Mouse (Mus musculus): Measurements from ENCODE around the gene Fbxo2. TPM values are rescaled to one million over a fixed set of nuclear protein-coding genes. Genes with fewer than 3 reads are reported as not detected.
"Not testable (repeated sequence)": the region's sequence is repeated elsewhere in the genome, so short reads cannot be mapped to it uniquely, and the experiment has no call there.

Gene Fbxo2
- 100 to 1,000 TPM; 109 to 123 (median 113) TPM for total RNA-seq (2022)

DNA sequence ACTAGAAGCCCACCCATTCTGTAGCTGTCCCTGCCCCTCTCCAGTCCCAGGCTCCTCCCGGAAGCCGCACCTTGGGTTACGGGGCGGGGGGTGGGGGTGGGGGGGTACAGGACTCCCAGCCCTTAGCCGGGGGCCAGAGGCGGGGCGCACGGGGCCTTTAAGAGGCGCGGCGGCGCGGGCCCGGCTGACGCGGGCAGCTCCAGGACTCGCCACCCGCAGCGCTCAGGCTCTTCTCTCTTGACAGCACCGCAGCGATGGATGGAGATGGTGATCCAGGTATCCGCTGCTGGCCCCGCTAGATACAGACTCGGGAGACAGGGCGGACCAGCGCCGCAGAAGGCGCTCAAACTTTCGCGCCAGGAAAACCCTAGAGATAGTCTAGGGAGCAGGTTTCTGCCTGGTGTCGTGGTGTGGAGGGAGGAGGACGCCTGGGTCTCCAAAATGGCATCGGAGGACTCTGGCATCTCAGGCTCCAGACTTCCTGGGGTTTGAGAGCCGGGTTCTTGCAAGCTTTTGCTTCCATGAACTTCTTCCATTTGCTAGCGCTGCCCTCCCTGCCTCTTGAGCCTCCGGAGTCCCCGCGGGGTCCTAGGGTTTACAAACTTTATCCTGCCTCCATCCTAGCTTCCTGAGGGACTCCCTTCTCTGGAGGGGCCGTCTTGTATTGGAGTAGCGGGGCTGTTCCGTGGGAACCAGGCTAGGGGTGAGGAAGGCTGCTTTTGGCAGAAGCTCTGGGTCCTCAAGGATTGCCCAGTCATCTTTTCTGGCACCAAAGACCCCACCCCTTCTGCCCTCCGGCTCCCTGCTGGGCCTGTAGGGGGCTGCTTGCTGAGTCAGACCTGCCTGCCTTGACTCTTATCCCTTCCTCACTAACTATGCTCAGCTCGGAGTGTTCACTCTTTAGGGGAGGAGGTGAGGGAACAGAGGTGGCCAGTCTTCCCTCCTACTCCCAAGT, at the start of gene Fbxo2, which contains the start of gene Fbxo44:
Gene Fbxo2 (plus strand): TSS at position 186 of the 955 bp plus-strand sequence.
Gene Fbxo44 (minus strand): TSS at position 47 of the 955 bp plus-strand sequence.
- peak; percentile 58 to 67 for DNase-seq (ENCODE audit: low spot score in 2 of 2)

DNA sequence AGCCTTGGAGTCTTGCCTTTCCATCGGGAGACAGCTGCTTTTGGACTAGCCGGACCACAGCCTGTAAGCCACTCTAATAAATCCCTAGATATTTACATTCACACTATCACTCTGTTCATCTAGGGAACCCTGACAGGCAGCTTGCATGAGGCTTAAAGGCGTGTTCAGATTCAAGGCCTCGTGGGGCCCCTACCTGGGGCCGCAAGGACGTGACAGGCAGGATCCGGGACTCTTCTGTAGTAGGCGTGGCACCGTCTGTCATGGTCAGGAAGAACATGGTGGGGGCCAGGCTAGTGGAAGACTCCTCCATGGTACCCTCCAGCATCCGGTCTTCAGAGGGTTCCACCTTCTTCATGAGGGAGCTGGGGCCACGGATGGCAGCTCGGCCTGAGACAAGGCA, 47.9 kb upstream of the Fbxo2 start:
- DNase-seq (ENCODE audit: low spot score in 2 of 2) = no peak

DNA sequence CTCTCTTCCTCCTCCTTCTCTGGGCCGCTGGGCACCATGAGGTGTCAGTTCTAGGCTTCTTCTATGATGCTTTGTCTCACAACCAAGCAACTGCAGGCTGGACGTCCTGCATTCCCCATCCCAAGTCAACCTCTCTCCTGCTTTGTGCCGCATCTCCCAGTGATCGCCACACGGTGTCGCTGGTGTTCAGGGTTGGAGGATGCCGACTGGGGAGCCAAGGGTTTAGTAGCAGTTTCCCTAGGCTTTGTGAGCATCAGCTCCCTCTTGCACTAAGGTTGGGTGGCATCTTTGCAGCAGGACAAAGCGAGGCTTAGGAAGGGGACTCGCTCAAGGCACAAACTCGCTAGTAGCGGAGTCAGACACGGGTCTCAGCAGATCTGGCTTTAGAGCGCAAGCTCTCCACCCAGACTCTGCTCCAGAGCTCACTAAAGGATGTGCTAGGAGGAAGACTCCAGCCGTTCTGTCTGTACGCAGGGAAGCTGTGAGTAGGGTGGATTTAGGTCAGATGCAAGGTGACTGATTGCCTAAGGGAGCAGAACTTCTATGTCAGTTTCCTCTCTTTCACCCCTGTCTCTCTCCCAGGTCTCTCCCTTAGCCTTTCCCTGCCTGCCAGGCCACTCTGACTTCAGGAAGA, 45.5 kb upstream of the Fbxo2 start:
- DNase-seq (ENCODE audit: low spot score in 2 of 2) = peak in 1 of 2 experiments; percentile 75

DNA sequence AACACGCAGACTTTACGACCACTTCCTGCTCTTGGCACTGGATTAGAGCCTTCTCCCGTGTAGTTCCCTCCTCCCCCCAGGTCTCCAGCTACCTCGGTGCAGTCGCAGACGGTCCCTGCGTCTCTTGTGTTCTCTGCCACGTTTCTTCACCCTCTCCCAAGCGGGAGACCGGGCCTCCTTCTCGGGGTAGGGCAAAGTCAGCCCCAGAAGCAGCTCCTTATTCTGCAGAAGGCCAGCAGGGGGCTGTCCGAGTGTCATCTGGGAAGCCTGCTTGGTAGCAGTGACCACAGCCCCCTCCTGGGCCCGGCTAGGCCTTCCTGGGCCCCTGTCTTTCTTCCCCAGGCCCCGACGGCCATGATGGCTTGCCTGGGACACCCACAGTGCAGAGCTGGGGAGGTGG, 45.0 kb upstream of the Fbxo2 start:
- no peak for DNase-seq (ENCODE audit: low spot score in 2 of 2)

DNA sequence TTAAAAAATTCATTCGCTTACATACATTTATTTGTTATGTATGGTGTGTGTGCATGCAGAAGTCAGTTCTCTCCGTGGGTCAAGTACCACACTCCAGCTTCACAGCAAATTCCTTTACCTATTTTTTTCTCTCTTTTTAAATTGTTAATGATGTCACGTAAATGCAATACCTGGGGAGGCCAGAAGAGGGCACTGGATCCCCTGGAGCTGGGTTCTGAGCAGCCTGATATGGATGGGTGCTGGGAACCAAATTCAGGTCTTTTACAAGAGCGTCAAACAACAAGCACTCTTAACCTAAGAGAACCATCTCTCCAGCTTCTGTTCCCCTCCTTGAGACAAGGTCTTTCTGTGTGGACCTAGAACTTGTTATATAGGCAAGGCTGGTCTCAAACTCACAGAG, 43.8 kb upstream of the Fbxo2 start:
- no peak for DNase-seq (ENCODE audit: low spot score in 2 of 2)

DNA sequence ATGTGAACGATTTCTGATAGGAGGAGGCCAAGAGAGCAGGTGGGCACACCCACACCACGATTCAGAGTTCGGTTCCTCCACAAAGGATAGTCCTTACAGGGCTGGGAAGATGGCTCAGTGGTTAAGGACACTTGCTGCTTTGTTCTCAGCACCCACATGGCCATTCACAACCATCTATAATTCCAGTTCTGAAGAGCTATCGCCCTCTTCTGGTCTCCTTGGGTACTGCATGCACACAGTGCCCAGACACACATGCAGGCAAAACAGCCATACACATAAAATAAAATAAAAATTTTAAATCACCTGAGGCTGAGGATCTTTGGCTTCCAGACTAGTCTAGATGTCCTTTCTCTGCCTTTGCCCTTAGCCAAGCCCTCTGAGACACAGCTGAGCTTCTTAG, 43.0 kb upstream of the Fbxo2 start:
- no peak for DNase-seq (ENCODE audit: low spot score in 2 of 2)

DNA sequence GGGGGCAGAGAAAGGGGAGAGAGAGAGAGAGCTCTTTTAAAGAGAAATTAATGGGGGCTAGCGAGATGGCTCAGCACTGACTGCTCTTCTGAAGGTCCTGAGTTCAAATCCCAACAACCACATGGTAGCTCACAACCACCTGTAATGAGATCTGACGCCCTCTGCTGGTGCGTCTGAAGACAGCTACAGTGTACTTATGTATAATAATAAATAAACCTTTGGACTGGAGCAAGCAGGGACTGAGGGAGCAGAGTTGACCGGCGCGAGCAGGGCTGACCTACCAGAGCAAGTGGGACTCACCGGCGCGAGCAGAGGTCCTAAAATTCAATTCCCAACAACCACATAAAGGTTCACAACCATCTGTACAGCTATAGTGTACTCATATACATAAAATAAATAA, 40.8 kb upstream of the Fbxo2 start:
- DNase-seq (ENCODE audit: low spot score in 2 of 2) = not testable (repeated sequence)

DNA sequence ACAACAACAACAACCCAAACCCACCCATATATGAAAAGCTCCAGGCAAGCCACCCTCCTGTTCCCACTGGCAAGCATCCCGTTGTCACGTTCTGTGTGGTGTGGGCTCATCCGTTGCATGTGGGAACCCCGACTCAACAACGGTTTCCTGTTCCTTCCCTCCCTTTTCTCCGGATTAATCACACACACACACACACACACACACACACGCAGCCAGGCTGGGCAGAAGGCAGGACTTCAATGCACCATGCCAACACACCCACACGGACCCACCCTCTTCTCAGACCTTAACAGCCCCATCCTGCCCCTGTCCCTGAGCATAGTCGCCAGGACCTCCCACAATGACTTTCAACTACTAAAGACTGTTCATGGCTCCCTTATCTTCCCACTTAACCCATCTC, 39.9 kb upstream of the Fbxo2 start:
- no peak for DNase-seq (ENCODE audit: low spot score in 2 of 2)

DNA sequence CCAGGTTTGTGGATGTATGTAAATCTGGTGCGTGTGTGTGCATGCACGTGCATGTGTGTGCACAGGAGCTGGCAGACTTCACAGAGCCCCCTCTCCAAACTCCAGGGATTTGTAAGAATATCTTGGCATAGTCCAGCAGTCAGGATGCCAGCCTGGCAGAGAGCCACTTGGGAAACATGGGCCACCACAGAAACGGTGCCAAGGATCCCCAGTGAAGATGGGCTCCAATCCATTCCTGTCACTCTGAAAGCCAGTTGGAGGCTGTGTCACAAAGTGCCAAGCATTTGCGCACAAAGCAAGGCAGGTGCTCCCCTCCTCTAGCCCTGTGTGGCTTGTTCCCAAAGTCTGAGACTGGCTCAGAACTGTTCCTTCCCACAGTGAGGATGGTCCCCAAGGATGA, 39.1 kb upstream of the Fbxo2 start:
- DNase-seq (ENCODE audit: low spot score in 2 of 2) = no peak

DNA sequence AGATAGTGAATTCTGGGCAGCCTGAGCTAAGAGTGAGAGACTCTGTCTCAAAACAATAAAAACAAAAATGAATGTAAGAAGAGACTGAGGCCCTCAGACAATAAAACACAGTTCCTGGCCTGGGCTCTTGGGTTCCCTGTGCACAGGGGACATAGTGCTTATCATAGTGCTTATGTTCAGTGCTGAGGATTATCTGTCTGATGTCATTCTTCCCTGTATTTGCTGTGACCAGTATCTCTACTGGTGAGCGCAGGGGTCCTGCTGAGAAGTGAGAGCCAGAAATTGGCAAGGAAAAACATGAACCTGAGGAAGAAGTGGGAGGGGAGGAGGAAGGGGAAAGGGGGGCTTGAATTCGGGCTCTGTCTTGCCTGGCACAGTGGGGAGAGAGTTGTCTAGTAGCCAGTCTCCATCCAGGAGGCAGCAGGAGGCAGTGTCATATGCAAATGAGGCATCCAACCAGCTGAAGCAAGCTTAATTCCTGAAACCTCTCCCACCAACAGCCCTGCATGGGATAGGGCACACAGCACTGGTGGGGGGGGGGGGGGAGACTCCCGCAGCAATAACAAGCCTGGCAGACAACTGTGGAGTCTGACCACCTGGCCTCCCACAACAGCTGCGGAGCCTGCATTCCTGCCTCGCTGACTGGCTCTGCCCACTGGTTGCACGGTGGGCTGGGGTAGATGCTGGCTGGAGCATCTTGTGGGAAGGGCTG, 38.3 kb upstream of the Fbxo2 start:
- no peak for DNase-seq (ENCODE audit: low spot score in 2 of 2)

DNA sequence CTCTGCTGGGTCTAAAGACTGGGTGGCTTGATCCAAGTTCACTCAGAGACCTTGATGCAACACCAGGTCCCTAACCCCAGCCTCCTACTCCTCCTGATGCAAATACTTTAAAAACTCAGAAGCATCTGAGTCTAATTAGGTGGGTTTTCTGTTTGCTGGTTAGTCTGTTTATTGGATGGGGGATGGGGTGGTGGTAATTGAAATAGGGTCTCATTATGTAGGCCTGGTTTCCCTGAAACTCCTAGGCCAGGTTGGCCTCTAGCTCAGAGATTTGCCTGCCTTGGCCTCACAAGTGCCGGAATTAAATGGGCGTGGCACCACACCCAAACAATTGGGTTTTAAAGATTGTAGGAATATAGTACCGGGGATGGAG, 37.7 kb upstream of the Fbxo2 start:
- DNase-seq (ENCODE audit: low spot score in 2 of 2) = no peak

DNA sequence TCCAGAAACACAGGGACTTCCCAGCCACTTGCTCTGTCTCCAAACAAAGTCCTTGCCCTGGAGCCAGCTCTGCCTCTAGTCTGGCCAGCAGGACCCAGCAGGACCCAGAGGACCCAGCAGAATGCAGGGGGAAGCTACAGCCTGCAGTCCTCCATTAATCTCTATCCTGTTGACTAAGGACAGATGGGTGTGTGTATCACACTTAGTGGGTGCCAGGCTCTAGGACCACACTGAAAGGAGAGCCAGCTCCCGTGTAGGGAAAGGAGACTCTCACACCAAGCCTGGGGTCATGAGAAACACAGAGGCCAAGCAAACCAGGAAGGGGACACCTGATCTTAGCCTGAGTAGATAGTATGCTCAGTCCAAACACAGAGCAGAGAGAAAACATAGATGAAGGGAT, 32.2 kb upstream of the Fbxo2 start:
- no peak for DNase-seq (ENCODE audit: low spot score in 2 of 2)

DNA sequence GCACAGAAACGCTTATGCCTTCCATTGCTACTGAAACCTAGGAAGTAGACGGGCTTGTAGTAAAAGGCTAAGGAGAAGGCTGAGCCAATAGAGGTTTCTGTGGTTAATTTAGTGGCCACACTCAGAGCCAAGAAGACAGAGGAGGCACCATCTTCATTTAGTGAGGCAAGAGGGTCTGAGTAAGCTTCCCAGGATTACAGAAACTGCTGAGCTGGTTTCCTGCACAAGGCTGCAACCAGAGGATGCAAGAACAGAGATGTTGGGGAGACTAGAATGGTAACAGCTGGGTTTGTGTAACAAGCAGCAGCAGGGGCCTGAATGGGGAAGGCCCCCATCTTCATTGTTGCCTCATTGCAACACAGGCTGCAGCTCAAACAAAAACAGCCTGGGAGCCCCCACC, 31.7 kb upstream of the Fbxo2 start:
- DNase-seq (ENCODE audit: low spot score in 2 of 2) = no peak

DNA sequence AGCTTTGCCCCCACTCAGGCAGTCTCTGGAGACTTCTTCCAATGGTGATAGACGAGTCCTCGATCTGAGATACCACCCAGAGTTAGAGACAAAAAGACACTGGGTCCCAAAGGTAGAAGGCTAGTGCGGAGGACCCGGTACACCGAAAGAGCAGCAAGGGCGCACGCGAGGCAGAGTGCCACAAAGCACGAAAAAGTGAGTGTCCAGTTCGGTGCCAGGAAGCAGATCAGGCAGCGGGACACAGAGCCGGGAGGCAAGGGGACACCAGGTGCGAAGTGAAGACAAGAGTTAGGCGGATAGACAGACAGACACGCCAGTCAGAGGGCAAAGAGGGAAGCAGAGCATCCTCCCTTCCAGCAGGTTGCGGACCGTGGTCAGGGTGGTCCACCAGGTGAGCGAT, 30.3 kb upstream of the Fbxo2 start, which contains the start of gene Mad2l2:
Gene Mad2l2 (plus strand): TSS at position 252 of the 400 bp plus-strand sequence.
- DNase-seq (ENCODE audit: low spot score in 2 of 2) = no peak

DNA sequence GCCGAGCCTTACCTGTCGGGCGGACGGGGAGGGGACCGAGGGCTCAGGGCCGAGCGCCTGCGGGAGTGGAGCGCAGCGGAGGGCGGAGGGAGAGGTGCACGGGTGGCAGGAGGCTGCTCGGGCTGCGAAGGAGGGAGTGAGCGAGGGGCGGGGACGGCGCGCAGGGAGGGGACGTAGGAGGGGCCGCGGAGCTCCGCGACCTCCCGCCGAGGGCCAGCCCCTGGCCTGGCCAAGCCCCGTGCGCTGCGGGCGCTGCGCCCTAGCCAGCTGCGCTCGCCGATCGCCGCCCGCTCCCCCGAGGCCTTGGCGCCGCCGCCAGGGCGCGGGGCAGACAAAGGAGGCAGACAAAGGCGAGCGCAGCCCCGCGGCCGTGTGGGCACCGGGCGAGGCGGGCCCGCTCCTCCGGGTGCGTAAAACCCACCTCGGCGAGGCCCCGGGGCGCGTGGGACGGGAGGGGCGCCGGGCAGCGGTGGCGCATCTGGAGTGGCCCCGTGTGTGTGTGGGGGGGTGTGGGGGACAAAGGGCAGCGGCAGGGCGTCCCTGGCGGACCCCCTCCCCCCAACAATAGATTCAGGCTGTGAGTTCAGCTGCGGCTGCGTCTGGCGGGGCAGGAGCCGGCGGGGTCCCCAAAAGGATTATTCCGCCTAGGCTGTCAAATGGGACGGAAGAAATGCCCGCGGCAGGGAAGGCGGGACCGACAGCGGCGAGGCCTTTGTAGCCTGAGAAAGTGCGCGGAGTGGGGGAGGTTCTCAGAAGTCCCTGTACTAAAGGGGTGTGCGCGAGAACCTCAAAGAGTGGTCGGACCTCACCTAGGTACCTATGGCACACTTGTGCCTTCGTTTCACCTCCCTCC, 29.6 kb upstream of the Fbxo2 start, which contains the start of gene Draxin:
Gene Draxin (minus strand): TSS at position 138 of the 853 bp plus-strand sequence.
- DNase-seq (ENCODE audit: low spot score in 2 of 2) = no peak

DNA sequence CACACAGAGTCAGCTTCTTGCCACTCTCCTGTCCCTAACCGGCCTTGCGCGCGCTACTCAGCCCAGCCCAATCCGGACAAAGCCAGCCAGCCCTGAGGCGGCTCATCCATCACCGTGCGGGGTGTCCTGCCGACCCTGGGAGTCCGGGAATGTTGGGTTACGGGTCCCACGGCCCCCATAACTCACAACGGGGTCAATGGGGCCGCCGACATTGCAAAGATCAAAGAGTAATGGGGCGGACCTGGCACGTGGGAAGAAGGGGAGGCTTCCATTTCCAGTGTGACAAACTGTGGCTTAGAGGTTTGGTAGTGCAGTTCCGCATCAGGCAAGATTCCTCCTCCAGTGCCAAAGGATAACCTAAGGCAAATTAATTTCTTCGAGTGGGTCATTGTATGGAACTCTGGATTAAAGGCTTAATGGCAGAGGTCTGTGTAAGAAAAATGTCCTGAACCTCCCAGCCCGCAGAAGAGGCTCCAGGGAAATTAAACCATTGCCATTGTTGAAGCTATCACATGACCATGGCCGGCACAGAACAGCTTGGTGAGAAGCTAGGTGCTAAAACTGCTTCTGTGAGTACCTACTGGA, 28.8 kb upstream of the Fbxo2 start:
- DNase-seq (ENCODE audit: low spot score in 2 of 2) = no peak

DNA sequence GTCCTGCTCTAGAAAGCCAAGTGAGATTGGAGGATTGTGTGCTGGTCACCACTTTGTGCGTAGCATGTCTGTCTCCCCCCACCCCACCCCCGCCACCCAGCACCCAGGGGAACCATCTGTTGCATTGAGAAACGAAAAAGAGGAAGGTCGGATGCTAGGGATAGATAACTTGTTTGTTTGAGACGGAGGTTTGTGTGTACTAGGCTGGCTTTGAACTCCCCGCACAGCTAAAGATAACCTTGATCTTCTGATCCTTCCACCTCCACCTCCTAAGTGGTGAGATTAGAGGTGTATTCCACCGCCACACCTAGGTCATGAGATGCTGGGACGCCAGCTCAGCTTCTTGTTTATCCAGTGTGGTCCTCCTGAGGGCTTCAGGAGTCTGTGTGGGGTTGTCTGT, 25.4 kb upstream of the Fbxo2 start:
- DNase-seq (ENCODE audit: low spot score in 2 of 2) = no peak

DNA sequence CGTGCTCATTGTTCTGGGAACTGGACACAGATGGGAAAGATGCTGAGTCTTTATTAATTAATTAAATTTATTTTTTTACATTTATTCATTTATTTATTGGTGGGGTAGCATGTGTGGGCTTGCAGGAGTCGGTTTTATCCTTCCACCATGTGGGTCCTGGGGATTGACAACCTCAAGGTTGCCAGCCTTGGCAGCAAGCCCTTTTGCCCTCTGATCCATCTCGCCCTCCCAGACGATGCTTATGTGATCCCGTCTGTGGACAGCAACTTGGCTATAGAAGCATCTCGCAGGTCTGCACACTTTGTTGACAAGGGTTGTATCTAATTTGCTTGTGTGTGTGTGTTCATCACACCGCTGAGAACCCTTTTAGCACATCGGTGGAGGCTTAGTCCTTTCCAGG, 22.9 kb upstream of the Fbxo2 start:
- no peak for DNase-seq (ENCODE audit: low spot score in 2 of 2)

DNA sequence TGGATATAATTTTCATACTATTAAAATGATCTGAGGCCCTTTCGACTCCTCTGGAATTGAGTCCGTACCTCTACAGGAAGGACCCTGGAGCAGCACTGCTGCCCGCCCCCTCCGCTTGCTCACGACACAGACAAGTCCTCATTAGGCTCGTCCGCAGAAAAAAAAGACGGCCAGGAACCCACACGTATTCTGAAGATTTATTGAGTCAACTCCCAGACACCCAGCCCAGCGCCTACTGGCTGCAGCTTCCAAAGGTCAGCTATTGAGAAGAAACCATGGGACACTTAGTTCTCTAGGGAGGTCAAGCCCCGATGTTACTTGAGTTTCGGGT, 20.7 kb upstream of the Fbxo2 start:
- DNase-seq (ENCODE audit: low spot score in 2 of 2) = no peak

DNA sequence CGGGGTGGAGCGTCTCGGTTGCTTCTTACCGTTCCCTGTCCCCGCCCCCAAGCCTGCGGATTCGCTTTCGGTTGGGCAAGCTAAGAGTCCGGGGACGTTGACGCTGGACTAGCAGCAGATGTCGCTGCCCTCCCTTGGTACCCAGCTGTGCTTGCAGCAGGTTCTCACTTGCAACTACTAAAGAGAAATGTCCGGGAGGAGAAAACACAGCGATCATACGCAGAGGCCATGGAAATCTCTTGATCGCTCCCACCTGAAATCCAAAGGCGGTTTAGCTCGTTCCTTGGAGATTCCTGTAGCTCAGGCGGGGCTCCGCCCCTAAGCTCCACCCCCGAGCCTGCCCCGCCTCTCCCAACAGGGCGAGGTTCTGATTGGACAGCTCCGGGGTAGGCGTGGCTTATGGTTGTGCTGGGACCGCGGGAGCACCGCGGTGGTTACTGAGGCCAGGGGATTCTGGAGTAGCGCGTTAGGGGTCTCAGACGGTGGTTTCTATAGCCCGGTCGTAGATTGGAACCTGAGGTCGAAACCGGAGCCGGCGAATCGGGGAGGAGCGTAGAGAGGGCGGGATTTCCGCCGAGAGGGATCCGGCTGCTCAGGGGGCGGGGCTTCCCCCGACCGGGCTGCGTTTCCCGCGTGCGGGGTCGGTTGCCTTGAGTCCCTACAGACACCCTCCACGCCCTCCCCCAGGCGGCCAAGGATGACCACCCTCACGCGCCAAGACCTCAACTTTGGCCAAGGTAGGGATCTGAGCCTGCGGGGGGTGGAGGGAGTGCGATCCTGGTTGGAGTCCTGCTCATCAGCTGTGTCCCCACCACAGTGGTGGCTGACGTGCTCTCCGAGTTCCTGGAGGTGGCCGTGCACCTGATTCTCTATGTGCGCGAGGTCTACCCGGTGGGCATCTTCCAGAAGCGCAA, 20.1 kb upstream of the Fbxo2 start:
- peak; percentile 89 to 97 for DNase-seq (ENCODE audit: low spot score in 2 of 2)
